Mouse (Mus musculus) left cerebral cortex, adult 2 months (tissue): ENCODE data around the gene Aqp5. TPM values are rescaled to one million over a fixed set of nuclear protein-coding genes. Genes with fewer than 3 reads are reported as not detected.

Experiments used
- DNase-seq, 2 experiments: peaks; one replicate each; pipeline ENCODE4 v3.0.0; 2021 to 2022; ENCODE audit warnings: low spot score in 2 of 2, mixed read lengths in 1 of 2; ENCODE audit errors: extremely low spot score in 1 of 2
- H3K27ac ChIP-seq: fragments of 200-600 bp; 2 replicates; pipeline ENCODE4 v1.8.1; 2022
- H3K4me3 ChIP-seq: fragments of 200-600 bp; 2 replicates; pipeline ENCODE4 v1.8.1; 2022
- CTCF ChIP-seq: fragments of 200-600 bp; IDR thresholded peaks from 2 replicates; pipeline ENCODE4 v1.8.1; 2022; ENCODE audit warnings: antibody characterized with exemption, mild to moderate bottlenecking, moderate library complexity
- intact Hi-C: fragments of 180-260 bp; cut with DNase I; formaldehyde crosslinking; loops from one replicate; pipeline ENCODE4 v1.15.1; 2025
- total RNA-seq, 2 experiments: library from RNA; stranded (reverse); gene quantifications; 2 replicates each; pipeline ENCODE4 v1.2.3; 2021

The Aqp5 gene
- total RNA-seq, 2 experiments from 2014 or later: 0.59 to 0.79 TPM

GRCm38 (mm10) chr15:99597596-99597995 lies 7.0 kb downstream of the Aqp5 start:
- DNase-seq: no peak
- no peak overlapping the region for H3K27ac ChIP-seq
- no peak overlapping the region for H3K4me3 ChIP-seq
- intact Hi-C loops: loop anchor here (2.0 to 5.0 kb wide), 2 partner anchors 181 to 305 kb away; no protein-coding TSS in a partner anchor
- TF ChIP-seq CTCF: no peak

GRCm38 (mm10) chr15:99599245-99600070 lies 8.9 kb downstream of the Aqp5 start:
- intact Hi-C loops: loop anchor here (5.0 kb wide), 1 partner anchor 303 kb away; no protein-coding TSS in a partner anchor
- TF ChIP-seq CTCF: no peak
- no peak for DNase-seq
- no peak overlapping the region for H3K27ac ChIP-seq
- no peak overlapping the region for H3K4me3 ChIP-seq

- DNase-seq: no peak
- no peak within 1 kb of the TSS for H3K27ac ChIP-seq
- TF ChIP-seq CTCF: no peak
- intact Hi-C loops: no loop called here
- H3K4me3 ChIP-seq: no peak within 1 kb of the TSS
These were observed 10.6 kb downstream of the Aqp5 start, which contains the start of gene Aqp6 for GRCm38 (mm10) chr15:99600986-99601822. Gene Aqp6, plus strand, starts transcription at chr15:99601400.

- no peak for TF ChIP-seq CTCF
- intact Hi-C loops: no loop called here
These were observed 11.2 kb downstream of the Aqp5 start for GRCm38 (mm10) chr15:99601823-99602120.

GRCm38 (mm10) chr15:99602206-99602820 lies 11.7 kb downstream of the Aqp5 start:
- no peak for TF ChIP-seq CTCF
- DNase-seq: no peak

More at GRCm38 (mm10) chr15:99601823-99602120, 11.2 kb downstream of the Aqp5 start:
- no peak for DNase-seq
- no peak overlapping the region for H3K4me3 ChIP-seq
- no peak overlapping the region for H3K27ac ChIP-seq

GRCm38 (mm10) chr15:99603216-99603615 lies 12.6 kb downstream of the Aqp5 start:
- intact Hi-C loops: no loop called here
- Histone ChIP-seq H3K27ac (peak overlapping the region; percentile 59), H3K4me3 (no peak overlapping the region)
- DNase-seq: no peak
- TF ChIP-seq CTCF: no peak

More at GRCm38 (mm10) chr15:99602206-99602820, 11.7 kb downstream of the Aqp5 start:
- Histone ChIP-seq H3K4me3 (no peak overlapping the region), H3K27ac (peak overlapping the region; percentile 59; the same call in 1 of the 2 replicates)
- intact Hi-C loops: no loop called here

- intact Hi-C loops: no loop called here
- no peak overlapping the region for H3K4me3 ChIP-seq
- no peak overlapping the region for H3K27ac ChIP-seq
- no peak for DNase-seq
- TF ChIP-seq CTCF: no peak
These were observed 15.0 kb downstream of the Aqp5 start for GRCm38 (mm10) chr15:99605595-99605994.

- Histone ChIP-seq H3K4me3 (no peak overlapping the region), H3K27ac (0 out of 2 replicates have a peak overlapping the region, but pooled peaks have one; percentile 19)
- TF ChIP-seq CTCF: no peak
- intact Hi-C loops: no loop called here
- peak in 1 of 2 experiments; percentile 51 for DNase-seq
These were observed 15.9 kb downstream of the Aqp5 start for GRCm38 (mm10) chr15:99606515-99606914.

- no peak for DNase-seq
- H3K4me3 ChIP-seq: no peak overlapping the region
- intact Hi-C loops: no loop called here
- H3K27ac ChIP-seq: no peak overlapping the region
- no peak for TF ChIP-seq CTCF
These were observed 17.0 kb downstream of the Aqp5 start for GRCm38 (mm10) chr15:99607388-99608113.

GRCm38 (mm10) chr15:99608382-99609125 lies 18.0 kb downstream of the Aqp5 start:
- Histone ChIP-seq H3K27ac (no peak overlapping the region), H3K4me3 (no peak overlapping the region)
- TF ChIP-seq CTCF: no peak
- intact Hi-C loops: no loop called here
- DNase-seq: no peak

GRCm38 (mm10) chr15:99611563-99611962 lies 21.0 kb downstream of the Aqp5 start:
- intact Hi-C loops: no loop called here
- Histone ChIP-seq H3K4me3 (no peak overlapping the region), H3K27ac (peak overlapping the region; percentile 15; the same call in 1 of the 2 replicates)
- DNase-seq: no peak
- TF ChIP-seq CTCF: no peak
